Mouse (Mus musculus): ENCODE measurements around the gene Gsto2. TPM values are rescaled to one million over a fixed set of nuclear protein-coding genes. Genes with fewer than 3 reads are reported as not detected.
A peak's percentile ranks its signal among the peaks of the same experiment; 100 is the strongest.

Gsto2 gene
- polyA plus RNA-seq (2012; ENCODE audit: insufficient read depth, insufficient read length, low replicate concordance, missing spikeins): not detected in 2 replicates

GRCm38 (mm10) chr19:47865353-47865947, at the start of gene Gsto2:
Gene Gsto2 (plus strand): TSS chr19:47865534.
- TF ChIP-seq CTCF (IDR thresholded peaks at IDR 0.05; ENCODE audit: insufficient read depth, low read depth, low read length) (peak; percentile 38; the same call in 1 of the 2 replicates), POLR2A (IDR thresholded peaks at IDR 0.05; ENCODE audit: insufficient read depth, low read depth, low read length) (peak; percentile 66; the same call in 1 of the 2 replicates)
- no peaks in the 10 kb centered on the region for H3K4me1 ChIP-seq (ENCODE audit: control insufficient read depth, insufficient read depth, low read length)
- under 1% methylated on average over 49 of the region's 49 CpGs for WGBS
- H3K27ac ChIP-seq (ENCODE audit: insufficient read depth, low read depth, low read length): peak within 1 kb of the TSS; percentile 43; the same call in 1 of the 2 replicates
- peak within 1 kb of the TSS; percentile 85 for H3K4me3 ChIP-seq (ENCODE audit: insufficient read depth, low read depth, low read length)

- TF ChIP-seq CTCF (IDR thresholded peaks at IDR 0.05; ENCODE audit: insufficient read depth, low read depth, low read length): no peak
- TF ChIP-seq POLR2A (IDR thresholded peaks at IDR 0.05; ENCODE audit: insufficient read depth, low read depth, low read length): no peak
- WGBS: 53% methylated on average over 9 of the region's 9 CpGs
- Histone ChIP-seq H3K4me3 (ENCODE audit: insufficient read depth, low read depth, low read length) (no peak overlapping the region), H3K4me1 (ENCODE audit: control insufficient read depth, insufficient read depth, low read length) (peaks cover 10% of the 10 kb centered on the region), H3K27ac (ENCODE audit: insufficient read depth, low read depth, low read length) (no peak overlapping the region)
Observed at GRCm38 (mm10) chr19:47817692-47818091, 47.6 kb upstream of the Gsto2 start.

- peaks cover 10% of the 10 kb centered on the region for H3K4me1 ChIP-seq (ENCODE audit: control insufficient read depth, insufficient read depth, low read length)
- no peak overlapping the region for H3K4me3 ChIP-seq (ENCODE audit: insufficient read depth, low read depth, low read length)
- WGBS: 17% methylated on average over 8 of the region's 9 CpGs
- TF ChIP-seq CTCF (IDR thresholded peaks at IDR 0.05; ENCODE audit: insufficient read depth, low read depth, low read length) (peak; percentile 22; the same call in 1 of the 2 replicates), POLR2A (IDR thresholded peaks at IDR 0.05; ENCODE audit: insufficient read depth, low read depth, low read length) (no peak)
- H3K27ac ChIP-seq (ENCODE audit: insufficient read depth, low read depth, low read length): no peak overlapping the region
Observed at GRCm38 (mm10) chr19:47820832-47821493, 44.4 kb upstream of the Gsto2 start.

- TF ChIP-seq CTCF (IDR thresholded peaks at IDR 0.05; ENCODE audit: insufficient read depth, low read depth, low read length) (no peak), POLR2A (IDR thresholded peaks at IDR 0.05; ENCODE audit: insufficient read depth, low read depth, low read length) (no peak)
- Histone ChIP-seq H3K27ac (ENCODE audit: insufficient read depth, low read depth, low read length) (no peak overlapping the region), H3K4me1 (ENCODE audit: control insufficient read depth, insufficient read depth, low read length) (peaks cover 10% of the 10 kb centered on the region), H3K4me3 (ENCODE audit: insufficient read depth, low read depth, low read length) (no peak overlapping the region)
- 61% methylated on average over 7 of the region's 7 CpGs for WGBS
Observed at GRCm38 (mm10) chr19:47821494-47821872, 43.9 kb upstream of the Gsto2 start.

GRCm38 (mm10) chr19:47822143-47822796, 43.1 kb upstream of the Gsto2 start:
- TF ChIP-seq CTCF (IDR thresholded peaks at IDR 0.05; ENCODE audit: insufficient read depth, low read depth, low read length) (no peak), POLR2A (IDR thresholded peaks at IDR 0.05; ENCODE audit: insufficient read depth, low read depth, low read length) (no peak)
- 24% methylated on average over 8 of the region's 8 CpGs for WGBS
- Histone ChIP-seq H3K27ac (ENCODE audit: insufficient read depth, low read depth, low read length) (no peak overlapping the region), H3K4me3 (ENCODE audit: insufficient read depth, low read depth, low read length) (no peak overlapping the region), H3K4me1 (ENCODE audit: control insufficient read depth, insufficient read depth, low read length) (peaks cover 10% of the 10 kb centered on the region)

- Histone ChIP-seq H3K27ac (ENCODE audit: insufficient read depth, low read depth, low read length) (no peak overlapping the region), H3K4me1 (ENCODE audit: control insufficient read depth, insufficient read depth, low read length) (peaks cover 10% of the 10 kb centered on the region), H3K4me3 (ENCODE audit: insufficient read depth, low read depth, low read length) (no peak overlapping the region)
- no peak for TF ChIP-seq CTCF (IDR thresholded peaks at IDR 0.05; ENCODE audit: insufficient read depth, low read depth, low read length)
- no peak for TF ChIP-seq POLR2A (IDR thresholded peaks at IDR 0.05; ENCODE audit: insufficient read depth, low read depth, low read length)
- WGBS: 82% methylated on average over 5 of the region's 5 CpGs
Observed at GRCm38 (mm10) chr19:47824026-47824425, 41.3 kb upstream of the Gsto2 start.

GRCm38 (mm10) chr19:47829913-47830450, 35.4 kb upstream of the Gsto2 start:
- Histone ChIP-seq H3K4me3 (ENCODE audit: insufficient read depth, low read depth, low read length) (no peak overlapping the region), H3K27ac (ENCODE audit: insufficient read depth, low read depth, low read length) (no peak overlapping the region), H3K4me1 (ENCODE audit: control insufficient read depth, insufficient read depth, low read length) (no peaks in the 10 kb centered on the region)
- WGBS: 92% methylated on average over 14 of the region's 14 CpGs
- TF ChIP-seq POLR2A (IDR thresholded peaks at IDR 0.05; ENCODE audit: insufficient read depth, low read depth, low read length): no peak
- TF ChIP-seq CTCF (IDR thresholded peaks at IDR 0.05; ENCODE audit: insufficient read depth, low read depth, low read length): no peak

- no peak for TF ChIP-seq POLR2A (IDR thresholded peaks at IDR 0.05; ENCODE audit: insufficient read depth, low read depth, low read length)
- no peak for TF ChIP-seq CTCF (IDR thresholded peaks at IDR 0.05; ENCODE audit: insufficient read depth, low read depth, low read length)
- WGBS: 96% methylated on average over 8 of the region's 8 CpGs
- Histone ChIP-seq H3K4me1 (ENCODE audit: control insufficient read depth, insufficient read depth, low read length) (no peaks in the 10 kb centered on the region), H3K4me3 (ENCODE audit: insufficient read depth, low read depth, low read length) (no peak overlapping the region), H3K27ac (ENCODE audit: insufficient read depth, low read depth, low read length) (no peak overlapping the region)
Observed at GRCm38 (mm10) chr19:47831111-47831510, 34.2 kb upstream of the Gsto2 start.

GRCm38 (mm10) chr19:47832316-47832715, 33.0 kb upstream of the Gsto2 start:
- H3K4me3 ChIP-seq (ENCODE audit: insufficient read depth, low read depth, low read length): no peak overlapping the region
- peaks cover 4% of the 10 kb centered on the region for H3K4me1 ChIP-seq (ENCODE audit: control insufficient read depth, insufficient read depth, low read length)
- no peak for TF ChIP-seq CTCF (IDR thresholded peaks at IDR 0.05; ENCODE audit: insufficient read depth, low read depth, low read length)
- TF ChIP-seq POLR2A (IDR thresholded peaks at IDR 0.05; ENCODE audit: insufficient read depth, low read depth, low read length): no peak
- 88% methylated on average over 16 of the region's 16 CpGs for WGBS
- H3K27ac ChIP-seq (ENCODE audit: insufficient read depth, low read depth, low read length): no peak overlapping the region

Data from olfactory bulb, adult 2 months (tissue).